Mouse (Mus musculus): Measurements from ENCODE around the gene Ube2c. TPM values are rescaled to one million over a fixed set of nuclear protein-coding genes. Genes with fewer than 3 reads are reported as not detected.

Gene Ube2c
- polyA plus RNA-seq, 1 experiment from 2014 or later, result 506 TPM

GRCm38 (mm10) chr2:164778809-164779208 lies 9.1 kb downstream of the Ube2c start:
- H3K4me3 ChIP-seq (ENCODE audit: low read depth, low read length), result no peak overlapping the region
- 67% methylated on average over 7 of the region's 7 CpGs for WGBS (ENCODE audit: insufficient replicate concordance)
- H3K27me3 ChIP-seq (ENCODE audit: control insufficient read depth, insufficient read depth, low read length), result peaks cover 7% of the 10 kb centered on the region
- no peak for ATAC-seq (replicated peaks; ENCODE audit: insufficient number of reproducible peaks, low FRiP score, low TSS enrichment)
- no peak overlapping the region for H3K4me2 ChIP-seq
- H3K36me3 ChIP-seq (ENCODE audit: control insufficient read depth, insufficient read depth, low read length), result no peaks in the 10 kb centered on the region
- H3K9me3 ChIP-seq (replicated peaks; ENCODE audit: control insufficient read depth, low read length), result no peaks in the 10 kb centered on the region
- H3K4me1 ChIP-seq (ENCODE audit: control insufficient read depth, insufficient read depth, low read length), result no peaks in the 10 kb centered on the region
- no peak overlapping the region for H3K9ac ChIP-seq (ENCODE audit: low read depth, low read length)
- no peak overlapping the region for H3K27ac ChIP-seq (ENCODE audit: low read depth, low read length)

GRCm38 (mm10) chr2:164779481-164780086 lies 9.9 kb downstream of the Ube2c start, which contains the start of gene Tnnc2:
TSS of gene Tnnc2 (minus strand) at chr2:164779967.
- Histone ChIP-seq H3K9ac (ENCODE audit: low read depth, low read length) (no peak within 1 kb of the TSS), H3K4me1 (ENCODE audit: control insufficient read depth, insufficient read depth, low read length) (peaks cover under 1% of the 10 kb centered on the region; the same call in 1 of the 2 replicates), H3K27ac (ENCODE audit: low read depth, low read length) (no peak within 1 kb of the TSS), H3K4me2 (no peak within 1 kb of the TSS), H3K36me3 (ENCODE audit: control insufficient read depth, insufficient read depth, low read length) (no peaks in the 10 kb centered on the region), H3K9me3 (replicated peaks; ENCODE audit: control insufficient read depth, low read length) (no peaks in the 10 kb centered on the region), H3K4me3 (ENCODE audit: low read depth, low read length) (no peak within 1 kb of the TSS), H3K27me3 (ENCODE audit: control insufficient read depth, insufficient read depth, low read length) (peaks cover 7% of the 10 kb centered on the region)
- 75% methylated on average over 8 of the region's 8 CpGs for WGBS (ENCODE audit: insufficient replicate concordance)
- no peak for ATAC-seq (replicated peaks; ENCODE audit: insufficient number of reproducible peaks, low FRiP score, low TSS enrichment)

GRCm38 (mm10) chr2:164781876-164782275 lies 12.2 kb downstream of the Ube2c start:
- no peak for ATAC-seq (replicated peaks; ENCODE audit: insufficient number of reproducible peaks, low FRiP score, low TSS enrichment)
- no peak overlapping the region for H3K9ac ChIP-seq (ENCODE audit: low read depth, low read length)
- no peak overlapping the region for H3K4me3 ChIP-seq (ENCODE audit: low read depth, low read length)
- no peaks in the 10 kb centered on the region for H3K9me3 ChIP-seq (replicated peaks; ENCODE audit: control insufficient read depth, low read length)
- H3K4me1 ChIP-seq (ENCODE audit: control insufficient read depth, insufficient read depth, low read length), result peaks cover 8% of the 10 kb centered on the region
- H3K36me3 ChIP-seq (ENCODE audit: control insufficient read depth, insufficient read depth, low read length), result no peaks in the 10 kb centered on the region
- WGBS (ENCODE audit: insufficient replicate concordance), result 66% methylated on average over 4 of the region's 4 CpGs
- H3K27me3 ChIP-seq (ENCODE audit: control insufficient read depth, insufficient read depth, low read length), result peaks cover 6% of the 10 kb centered on the region; the same call in 1 of the 2 replicates
- H3K4me2 ChIP-seq, result no peak overlapping the region
- no peak overlapping the region for H3K27ac ChIP-seq (ENCODE audit: low read depth, low read length)

GRCm38 (mm10) chr2:164783926-164784581 lies 14.4 kb downstream of the Ube2c start:
- ATAC-seq (replicated peaks; ENCODE audit: insufficient number of reproducible peaks, low FRiP score, low TSS enrichment), result no peak
- no peak overlapping the region for H3K4me3 ChIP-seq (ENCODE audit: low read depth, low read length)
- H3K9me3 ChIP-seq (replicated peaks; ENCODE audit: control insufficient read depth, low read length), result no peaks in the 10 kb centered on the region
- no peaks in the 10 kb centered on the region for H3K27me3 ChIP-seq (ENCODE audit: control insufficient read depth, insufficient read depth, low read length)
- no peaks in the 10 kb centered on the region for H3K36me3 ChIP-seq (ENCODE audit: control insufficient read depth, insufficient read depth, low read length)
- H3K27ac ChIP-seq (ENCODE audit: low read depth, low read length), result no peak overlapping the region
- no peak overlapping the region for H3K9ac ChIP-seq (ENCODE audit: low read depth, low read length)
- no peak overlapping the region for H3K4me2 ChIP-seq
- WGBS (ENCODE audit: insufficient replicate concordance), result 70% methylated on average over 7 of the region's 7 CpGs
- peaks cover 18% of the 10 kb centered on the region for H3K4me1 ChIP-seq (ENCODE audit: control insufficient read depth, insufficient read depth, low read length)

- Histone ChIP-seq H3K27me3 (ENCODE audit: control insufficient read depth, insufficient read depth, low read length) (no peaks in the 10 kb centered on the region), H3K36me3 (ENCODE audit: control insufficient read depth, insufficient read depth, low read length) (no peaks in the 10 kb centered on the region), H3K4me2 (peak overlapping the region; percentile 71), H3K9me3 (replicated peaks; ENCODE audit: control insufficient read depth, low read length) (no peaks in the 10 kb centered on the region), H3K9ac (ENCODE audit: low read depth, low read length) (peak overlapping the region; percentile 79), H3K27ac (ENCODE audit: low read depth, low read length) (peak overlapping the region; percentile 86), H3K4me1 (ENCODE audit: control insufficient read depth, insufficient read depth, low read length) (peaks cover 18% of the 10 kb centered on the region), H3K4me3 (ENCODE audit: low read depth, low read length) (peak overlapping the region; percentile 59)
- no peak for ATAC-seq (replicated peaks; ENCODE audit: insufficient number of reproducible peaks, low FRiP score, low TSS enrichment)
- WGBS (ENCODE audit: insufficient replicate concordance), result 13% methylated on average over 7 of the region's 7 CpGs
These were observed 15.2 kb downstream of the Ube2c start for GRCm38 (mm10) chr2:164784869-164785420.

- WGBS (ENCODE audit: insufficient replicate concordance), result under 1% methylated on average over 81 of the region's 89 CpGs
- ATAC-seq (replicated peaks; ENCODE audit: insufficient number of reproducible peaks, low FRiP score, low TSS enrichment), result peak; percentile 90
These were observed 16.0 kb downstream of the Ube2c start, which contains the start of gene Snx21 for GRCm38 (mm10) chr2:164785481-164786387. TSS of gene Snx21 (plus strand) at chr2:164785823.

GRCm38 (mm10) chr2:164786388-164786885 lies 16.7 kb downstream of the Ube2c start:
- no peak for ATAC-seq (replicated peaks; ENCODE audit: insufficient number of reproducible peaks, low FRiP score, low TSS enrichment)
- Histone ChIP-seq H3K4me1 (ENCODE audit: control insufficient read depth, insufficient read depth, low read length) (peaks cover 18% of the 10 kb centered on the region), H3K9ac (ENCODE audit: low read depth, low read length) (peak overlapping the region; percentile 79), H3K4me2 (peak overlapping the region; percentile 71), H3K9me3 (replicated peaks; ENCODE audit: control insufficient read depth, low read length) (no peaks in the 10 kb centered on the region), H3K27ac (ENCODE audit: low read depth, low read length) (peak overlapping the region; percentile 86), H3K36me3 (ENCODE audit: control insufficient read depth, insufficient read depth, low read length) (no peaks in the 10 kb centered on the region), H3K4me3 (ENCODE audit: low read depth, low read length) (peak overlapping the region; percentile 59), H3K27me3 (ENCODE audit: control insufficient read depth, insufficient read depth, low read length) (no peaks in the 10 kb centered on the region)
- 7% methylated on average over 15 of the region's 15 CpGs for WGBS (ENCODE audit: insufficient replicate concordance)

More at GRCm38 (mm10) chr2:164785481-164786387, 16.0 kb downstream of the Ube2c start, which contains the start of gene Snx21:
- Histone ChIP-seq H3K4me2 (peak within 1 kb of the TSS; percentile 71), H3K9ac (ENCODE audit: low read depth, low read length) (peak within 1 kb of the TSS; percentile 79), H3K27me3 (ENCODE audit: control insufficient read depth, insufficient read depth, low read length) (no peaks in the 10 kb centered on the region), H3K4me3 (ENCODE audit: low read depth, low read length) (peak within 1 kb of the TSS; percentile 59), H3K9me3 (replicated peaks; ENCODE audit: control insufficient read depth, low read length) (no peaks in the 10 kb centered on the region), H3K4me1 (ENCODE audit: control insufficient read depth, insufficient read depth, low read length) (peaks cover 18% of the 10 kb centered on the region), H3K36me3 (ENCODE audit: control insufficient read depth, insufficient read depth, low read length) (no peaks in the 10 kb centered on the region), H3K27ac (ENCODE audit: low read depth, low read length) (peak within 1 kb of the TSS; percentile 86)

- Histone ChIP-seq H3K4me3 (ENCODE audit: low read depth, low read length) (peak overlapping the region; percentile 59), H3K9me3 (replicated peaks; ENCODE audit: control insufficient read depth, low read length) (no peaks in the 10 kb centered on the region), H3K27me3 (ENCODE audit: control insufficient read depth, insufficient read depth, low read length) (no peaks in the 10 kb centered on the region), H3K27ac (ENCODE audit: low read depth, low read length) (no peak overlapping the region), H3K4me2 (peak overlapping the region; percentile 71), H3K4me1 (ENCODE audit: control insufficient read depth, insufficient read depth, low read length) (peaks cover 18% of the 10 kb centered on the region), H3K9ac (ENCODE audit: low read depth, low read length) (peak overlapping the region; percentile 79), H3K36me3 (ENCODE audit: control insufficient read depth, insufficient read depth, low read length) (peaks cover 1% of the 10 kb centered on the region; the same call in 1 of the 2 replicates)
- WGBS (ENCODE audit: insufficient replicate concordance), result 82% methylated on average over 3 of the region's 3 CpGs
- no peak for ATAC-seq (replicated peaks; ENCODE audit: insufficient number of reproducible peaks, low FRiP score, low TSS enrichment)
These were observed 17.3 kb downstream of the Ube2c start for GRCm38 (mm10) chr2:164787032-164787431.
